Mouse (Mus musculus): ENCODE measurements around the gene Bnip3. TPM values are rescaled to one million over a fixed set of nuclear protein-coding genes. Genes with fewer than 3 reads are reported as not detected.

Bnip3 gene
- total and polyA plus RNA-seq, 3 experiments = 20.8 to 294 (median 102) TPM

- in situ Hi-C loops (cut with MboI; ENCODE audit: low pct_ligation_motif_present, low pct_unique_long_range_greater_than_20kb, low sequenced_read_pairs) = no loop called here
- dilution Hi-C loops (cut with MboI; ENCODE audit: extremely low pct_ligation_motif_present, extremely low pct_unique_long_range_greater_than_20kb, low sequenced_read_pairs) = no loop called here
- DNase-seq (ENCODE audit: extremely low read depth) = no peak
- Histone ChIP-seq H3K9ac (ENCODE audit: insufficient read depth, low read depth) (no peak overlapping the region), H3K36me3 (replicated peaks in 1 of 2; ENCODE audit: control insufficient read depth in 1 of 2, insufficient read depth in 1 of 2, low read length in 1 of 2) (peaks cover 17 to 72% of the 10 kb centered on the region in 2 experiments), H3K9me3 (replicated peaks; ENCODE audit: low read length) (no peaks in the 10 kb centered on the region), H3K4me3 (replicated peaks in 1 of 3; ENCODE audit: low read depth in 2 of 3, low read length in 2 of 3, poor library complexity in 1 of 3) (no peak overlapping the region), H3K79me2 (replicated peaks; ENCODE audit: control insufficient read depth, extremely low read depth, insufficient read depth, poor library complexity, severe bottlenecking) (peaks cover 8% of the 10 kb centered on the region), H3K4me2 (ENCODE audit: insufficient read depth, low read depth, poor library complexity, severe bottlenecking) (no peak overlapping the region), H3K27ac (ENCODE audit: insufficient read depth, low read depth) (no peak overlapping the region), H3K27me3 (replicated peaks) (no peaks in the 10 kb centered on the region), H3K4me1 (ENCODE audit: control insufficient read depth in 1 of 2, insufficient read depth in 2 of 2) (no peaks in the 10 kb centered on the region)
- TF ChIP-seq CHD1 (IDR thresholded peaks at IDR 0.05; ENCODE audit: low read depth, low read length) (no peak), UBTF (IDR thresholded peaks at IDR 0.05; ENCODE audit: low read depth, low read length) (no peak), ZMIZ1 (IDR thresholded peaks at IDR 0.05; ENCODE audit: low read depth, low read length) (no peak), NRF1 (IDR thresholded peaks at IDR 0.05; ENCODE audit: low read depth, low read length) (no peak)
Measured at GRCm38 (mm10) chr7:138863950-138864572, 45.3 kb downstream of the Bnip3 start.

GRCm38 (mm10) chr7:138856670-138857069, 52.6 kb downstream of the Bnip3 start:
- Histone ChIP-seq H3K36me3 (replicated peaks in 1 of 2; ENCODE audit: control insufficient read depth in 1 of 2, insufficient read depth in 1 of 2, low read length in 1 of 2) (peaks cover 19 to 72% of the 10 kb centered on the region in 2 experiments), H3K4me2 (ENCODE audit: insufficient read depth, low read depth, poor library complexity, severe bottlenecking) (no peak overlapping the region), H3K4me3 (replicated peaks in 1 of 3; ENCODE audit: low read depth in 2 of 3, low read length in 2 of 3, poor library complexity in 1 of 3) (no peak overlapping the region), H3K9me3 (replicated peaks; ENCODE audit: low read length) (no peaks in the 10 kb centered on the region), H3K27ac (ENCODE audit: insufficient read depth, low read depth) (no peak overlapping the region), H3K27me3 (replicated peaks) (no peaks in the 10 kb centered on the region), H3K9ac (ENCODE audit: insufficient read depth, low read depth) (no peak overlapping the region), H3K4me1 (ENCODE audit: control insufficient read depth in 1 of 2, insufficient read depth in 2 of 2) (peaks cover 0 to 11% of the 10 kb centered on the region in 2 experiments; a peak in 2 of 4 replicates), H3K79me2 (replicated peaks; ENCODE audit: control insufficient read depth, extremely low read depth, insufficient read depth, poor library complexity, severe bottlenecking) (peaks cover 7% of the 10 kb centered on the region; the same call in 1 of the 2 replicates)
- DNase-seq (ENCODE audit: extremely low read depth) = no peak
- TF ChIP-seq SMC3 (IDR thresholded peaks at IDR 0.05; ENCODE audit: low read depth, low read length) (no peak), POLR2AphosphoS2 (IDR thresholded peaks at IDR 0.05; ENCODE audit: low read depth, low read length) (no peak), CHD2 (IDR thresholded peaks at IDR 0.05; ENCODE audit: low read length) (no peak), RAD21 (IDR thresholded peaks at IDR 0.05; ENCODE audit: low read depth, low read length) (no peak), ZNF384 (IDR thresholded peaks at IDR 0.05; ENCODE audit: low read depth, low read length) (no peak), ZKSCAN1 (IDR thresholded peaks at IDR 0.05; ENCODE audit: borderline replicate concordance, low read depth, low read length) (no peak), CHD1 (IDR thresholded peaks at IDR 0.05; ENCODE audit: low read depth, low read length) (no peak), USF1 (IDR thresholded peaks at IDR 0.05; ENCODE audit: low read depth, low read length) (no peak), POLR2A (IDR thresholded peaks at IDR 0.05; ENCODE audit: low read depth, low read length) (no peak), MAX (IDR thresholded peaks at IDR 0.05; ENCODE audit: low read length) (no peak), CTCF (conservative IDR thresholded peaks at IDR 0.05 in 1 of 2, IDR thresholded peaks at IDR 0.05 in 1 of 2; ENCODE audit: low read depth in 2 of 2, low read length in 2 of 2) (no peak), EP300 (IDR thresholded peaks at IDR 0.05; ENCODE audit: low read length) (no peak), TBP (conservative IDR thresholded peaks at IDR 0.05; ENCODE audit: low read depth, low read length) (no peak), MAFK (IDR thresholded peaks at IDR 0.05; ENCODE audit: insufficient replicate concordance, low read length) (no peak), SIN3A (IDR thresholded peaks at IDR 0.05; ENCODE audit: low read length) (no peak), GABPA (IDR thresholded peaks at IDR 0.05; ENCODE audit: insufficient replicate concordance, low read depth, low read length) (no peak), MYC (IDR thresholded peaks at IDR 0.05; ENCODE audit: low read depth, low read length) (no peak), ETS1 (conservative IDR thresholded peaks at IDR 0.05; ENCODE audit: low read depth, low read length) (no peak)
- in situ Hi-C loops (cut with MboI; ENCODE audit: low pct_ligation_motif_present, low pct_unique_long_range_greater_than_20kb, low sequenced_read_pairs) (no loop called here), dilution Hi-C loops (cut with MboI; ENCODE audit: extremely low pct_ligation_motif_present, extremely low pct_unique_long_range_greater_than_20kb, low sequenced_read_pairs) (no loop called here)

All from CH12.LX (cell line).